Mouse (Mus musculus) olfactory bulb, adult 2 months (tissue): Measurements from ENCODE around the gene Bmt2. TPM values are rescaled to one million over a fixed set of nuclear protein-coding genes. Genes with fewer than 3 reads are reported as not detected.

Experiments used
- H3K27ac ChIP-seq: fragments of 200-500 bp; 2 replicates; pipeline ENCODE4 v1.5.1; 2012; ENCODE audit warnings: low read depth, low read length; ENCODE audit not compliant: insufficient read depth
- H3K4me1 ChIP-seq: fragments of 200-500 bp; 2 replicates; pipeline ENCODE4 v1.6.1; 2012; ENCODE audit warnings: low read length; ENCODE audit not compliant: control insufficient read depth, insufficient read depth
- H3K4me3 ChIP-seq: fragments of 200-500 bp; 2 replicates; pipeline ENCODE4 v1.5.1; 2012; ENCODE audit warnings: mild to moderate bottlenecking, low read depth, low read length, moderate library complexity; ENCODE audit not compliant: insufficient read depth
- CTCF ChIP-seq: fragments of 200-500 bp; IDR thresholded peaks from 2 replicates; pipeline ENCODE4 v1.5.1; 2012; ENCODE audit warnings: low read depth, mild to moderate bottlenecking, low read length, moderate library complexity; ENCODE audit not compliant: insufficient read depth
- POLR2A ChIP-seq: fragments of 200-500 bp; IDR thresholded peaks from 2 replicates; pipeline ENCODE4 v1.6.1; 2012; ENCODE audit warnings: mild to moderate bottlenecking, low read depth, low read length, moderate library complexity; ENCODE audit not compliant: insufficient read depth
- WGBS: fragments of 180-500 bp; shearing (Covaris S2); methylation state at CpG from one replicate; pipeline ENCODE4 v1.1.7; 2018; 5-methylcytosine and 5-hydroxymethylcytosine counted together
- polyA plus RNA-seq: library from polyadenylated mRNA; stranded (reverse); fragments of >200 nt; gene quantifications from 2 replicates; pipeline ENCODE4 v1.2.4, GENCODE M21; 2012; ENCODE audit warnings: low replicate concordance; ENCODE audit not compliant: missing spikeins, insufficient read depth, insufficient read length

Gene Bmt2
- polyA plus RNA-seq, 1 experiment, result not detected

- H3K27ac ChIP-seq, result no peak overlapping the region
- H3K4me1 ChIP-seq, result no peaks in the 10 kb centered on the region
- no peak overlapping the region for H3K4me3 ChIP-seq
- TF ChIP-seq POLR2A, result no peak
- 90% methylated on average over 8 of the region's 8 CpGs for WGBS
Measured at GRCm38 (mm10) chr6:13586154-13586553, 91.6 kb downstream of the Bmt2 start.

GRCm38 (mm10) chr6:13584788-13585187 lies 93.0 kb downstream of the Bmt2 start:
- H3K27ac ChIP-seq, result no peak overlapping the region
- H3K4me3 ChIP-seq, result no peak overlapping the region
- TF ChIP-seq POLR2A (no peak), CTCF (no peak)
- 85% methylated on average over 6 of the region's 6 CpGs for WGBS
- no peaks in the 10 kb centered on the region for H3K4me1 ChIP-seq

- H3K27ac ChIP-seq, result no peak overlapping the region
- WGBS, result 96% methylated on average over 1 of the region's 1 CpGs
Measured at GRCm38 (mm10) chr6:13582075-13582474, 95.7 kb downstream of the Bmt2 start.

More at GRCm38 (mm10) chr6:13582075-13582474, 95.7 kb downstream of the Bmt2 start:
- Histone ChIP-seq H3K4me1 (no peaks in the 10 kb centered on the region), H3K4me3 (no peak overlapping the region)
- TF ChIP-seq CTCF (no peak), POLR2A (no peak)

Other genes starting within 250 kb of the Bmt2 start
- gene Tmem168, start 69.9 kb downstream of the Bmt2 start, polyA plus RNA-seq, result not detected in 2 replicates
- not detected in 2 replicates for gene Gpr85, start 162.0 kb upstream of the Bmt2 start, polyA plus RNA-seq
- gene 2610001J05Rik, start 193.6 kb upstream of the Bmt2 start, polyA plus RNA-seq, result not detected in 2 replicates